Mouse (Mus musculus): Measurements from ENCODE around the gene Add3. TPM values are rescaled to one million over a fixed set of nuclear protein-coding genes. Genes with fewer than 3 reads are reported as not detected.
A peak's percentile ranks its signal among the peaks of the same experiment; 100 is the strongest.

Add3 gene
- total RNA-seq, 2 experiments from 2014 or later = 63.4 to 65.2 TPM

GRCm38 (mm10) chr19:53258740-53259506, 118.7 kb downstream of the Add3 start:
- intact Hi-C loops (cut with DNase I) = no loop called here
- DNase-seq = no peak

GRCm38 (mm10) chr19:53259541-53259940, 119.3 kb downstream of the Add3 start:
- intact Hi-C loops (cut with DNase I) = no loop called here
- DNase-seq = no peak

GRCm38 (mm10) chr19:53260261-53260660, 120.0 kb downstream of the Add3 start:
- DNase-seq = no peak
- intact Hi-C loops (cut with DNase I) = no loop called here

- DNase-seq = no peak
- intact Hi-C loops (cut with DNase I) = no loop called here
These were observed 120.6 kb downstream of the Add3 start for GRCm38 (mm10) chr19:53260828-53261227.

GRCm38 (mm10) chr19:53262061-53262460, 121.8 kb downstream of the Add3 start:
- intact Hi-C loops (cut with DNase I) = no loop called here

GRCm38 (mm10) chr19:53263859-53264733, 123.9 kb downstream of the Add3 start:
- DNase-seq = no peak
- intact Hi-C loops (cut with DNase I) = no loop called here

More at GRCm38 (mm10) chr19:53262061-53262460, 121.8 kb downstream of the Add3 start:
- DNase-seq = no peak

- intact Hi-C loops (cut with DNase I) = no loop called here
- DNase-seq = no peak
These were observed 124.8 kb downstream of the Add3 start for GRCm38 (mm10) chr19:53264821-53265727.

GRCm38 (mm10) chr19:53267305-53267704, 127.1 kb downstream of the Add3 start:
- DNase-seq = no peak
- intact Hi-C loops (cut with DNase I) = no loop called here

- intact Hi-C loops (cut with DNase I) = no loop called here
- DNase-seq = no peak
These were observed 132.9 kb downstream of the Add3 start for GRCm38 (mm10) chr19:53273055-53273722.

GRCm38 (mm10) chr19:53273781-53274428, 133.7 kb downstream of the Add3 start:
- DNase-seq = no peak
- intact Hi-C loops (cut with DNase I) = no loop called here

GRCm38 (mm10) chr19:53275204-53275603, 135.0 kb downstream of the Add3 start:
- DNase-seq = no peak
- intact Hi-C loops (cut with DNase I) = no loop called here

GRCm38 (mm10) chr19:53276902-53277707, 136.9 kb downstream of the Add3 start:
- DNase-seq = no peak
- intact Hi-C loops (cut with DNase I) = no loop called here

GRCm38 (mm10) chr19:53278491-53279415, 138.5 kb downstream of the Add3 start:
- intact Hi-C loops (cut with DNase I) = no loop called here
- DNase-seq = peak; percentile 31 to 49

GRCm38 (mm10) chr19:53280254-53280653, 140.0 kb downstream of the Add3 start:
- intact Hi-C loops (cut with DNase I) = no loop called here

GRCm38 (mm10) chr19:53282571-53282970, 142.3 kb downstream of the Add3 start:
- DNase-seq = no peak
- intact Hi-C loops (cut with DNase I) = no loop called here

More at GRCm38 (mm10) chr19:53280254-53280653, 140.0 kb downstream of the Add3 start:
- no peak for DNase-seq

- intact Hi-C loops (cut with DNase I) = no loop called here
- no peak for DNase-seq
These were observed 143.5 kb downstream of the Add3 start for GRCm38 (mm10) chr19:53283742-53284141.
